Mouse (Mus musculus) limb, embryonic 15.5 days (tissue): ENCODE measurements around the gene Apol7e. TPM values are rescaled to one million over a fixed set of nuclear protein-coding genes. Genes with fewer than 3 reads are reported as not detected.
"Not testable (repeated sequence)": the region's sequence is repeated elsewhere in the genome, so short reads cannot be mapped to it uniquely, and the experiment has no call there.

Source experiments
- ATAC-seq: fragments of 200-750 bp; cut with Nextera tagmentation; 2 replicates; pipeline ENCODE4 v1.8.0; 2017; ENCODE audit warnings: low read depth, moderate TSS enrichment; ENCODE audit not compliant: insufficient number of reproducible peaks, low FRiP score, low TSS enrichment
- H3K27ac ChIP-seq: fragments of 300-500 bp; sonication (generic); 2 replicates; pipeline ENCODE4 v1.5.1; 2015; ENCODE audit warnings: moderate library complexity, mild to moderate bottlenecking, inconsistent platforms
- H3K27me3 ChIP-seq: fragments of 300-500 bp; sonication (generic); 2 replicates; pipeline ENCODE4 v1.6.1; 2015; ENCODE audit warnings: inconsistent platforms
- H3K36me3 ChIP-seq: fragments of 300-500 bp; sonication (generic); 2 replicates; pipeline ENCODE4 v1.6.1; 2015; ENCODE audit warnings: inconsistent platforms
- H3K4me1 ChIP-seq: fragments of 300-500 bp; sonication (generic); 2 replicates; pipeline ENCODE4 v1.6.1; 2015; ENCODE audit warnings: inconsistent platforms
- H3K4me2 ChIP-seq: fragments of 300-500 bp; sonication (generic); 2 replicates; pipeline ENCODE4 v1.6.1; 2015; ENCODE audit warnings: mild to moderate bottlenecking, inconsistent platforms
- H3K4me3 ChIP-seq: fragments of 300-500 bp; sonication (generic); 2 replicates; pipeline ENCODE4 v1.5.1; 2015; ENCODE audit warnings: mild to moderate bottlenecking, inconsistent platforms
- H3K9ac ChIP-seq: fragments of 300-500 bp; sonication (generic); 2 replicates; pipeline ENCODE4 v1.6.1; 2015; ENCODE audit warnings: inconsistent platforms
- H3K9me3 ChIP-seq: fragments of 300-500 bp; sonication (generic); 2 replicates; pipeline ENCODE4 v1.6.1; 2016; ENCODE audit warnings: inconsistent platforms
- WGBS: fragments of 180-500 bp; shearing (Covaris S2); methylation state at CpG from one replicate; pipeline ENCODE4 v1.1.7; 2015; 5-methylcytosine and 5-hydroxymethylcytosine counted together
- polyA plus RNA-seq: library from polyadenylated mRNA; unstranded; fragments of >200 nt; fragmentation: Nextera tagmentation; extraction: Ambion mirVana; gene quantifications from 2 replicates; pipeline ENCODE4 v1.2.1, GENCODE M21; 2015

Apol7e gene
- polyA plus RNA-seq, result 0.09 and 0.13 TPM in 2 replicates

DNA sequence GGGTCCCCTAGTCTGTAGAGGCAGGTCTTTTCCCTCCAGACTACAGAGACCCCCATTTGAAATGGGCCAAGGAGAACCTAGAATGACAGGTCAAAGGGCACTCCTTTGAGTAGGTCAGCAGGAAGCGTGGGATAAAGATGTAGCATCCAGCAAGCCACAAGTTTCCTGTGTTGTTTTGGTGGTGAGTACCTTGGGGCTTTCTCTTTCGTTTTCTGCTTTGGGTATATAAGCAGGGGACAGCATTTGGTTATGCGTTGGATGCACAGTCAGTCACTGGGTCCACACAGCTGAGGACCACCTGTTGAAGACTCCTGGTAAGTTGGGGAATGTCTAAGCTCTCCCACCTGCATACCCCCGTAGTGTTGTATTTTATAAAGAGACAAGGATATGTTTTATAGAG lies at the start of gene Apol7e:
Apol7e (plus strand) TSS at position 202 of the 400 bp plus-strand sequence.
- not testable (repeated sequence) for H3K36me3 ChIP-seq, H3K4me1 ChIP-seq, H3K4me3 ChIP-seq, ATAC-seq, H3K27me3 ChIP-seq, H3K4me2 ChIP-seq, H3K9ac ChIP-seq, H3K9me3 ChIP-seq, H3K27ac ChIP-seq
- WGBS, result 65% methylated on average over 4 of the region's 4 CpGs

DNA sequence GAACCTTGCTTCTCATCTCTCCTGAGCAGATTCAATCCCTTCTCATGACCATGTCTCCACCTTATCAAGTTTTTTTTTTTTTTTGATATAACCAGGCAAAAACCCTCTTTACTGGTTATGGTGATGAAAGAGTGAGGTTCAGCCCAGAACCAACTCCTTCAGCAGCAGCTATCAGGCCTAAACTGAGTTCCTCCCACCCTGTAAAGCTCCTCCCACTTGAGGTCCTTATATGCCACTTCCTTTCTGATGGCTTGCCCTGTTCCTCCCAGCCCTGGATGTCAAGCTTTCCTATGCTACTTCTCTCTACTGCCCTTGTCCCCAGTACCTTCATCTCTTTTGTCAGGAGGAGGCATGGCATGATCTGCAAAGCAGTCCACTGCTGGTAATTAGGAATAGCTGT lies 47.5 kb upstream of the Apol7e start:
- not testable (repeated sequence) for ATAC-seq

DNA sequence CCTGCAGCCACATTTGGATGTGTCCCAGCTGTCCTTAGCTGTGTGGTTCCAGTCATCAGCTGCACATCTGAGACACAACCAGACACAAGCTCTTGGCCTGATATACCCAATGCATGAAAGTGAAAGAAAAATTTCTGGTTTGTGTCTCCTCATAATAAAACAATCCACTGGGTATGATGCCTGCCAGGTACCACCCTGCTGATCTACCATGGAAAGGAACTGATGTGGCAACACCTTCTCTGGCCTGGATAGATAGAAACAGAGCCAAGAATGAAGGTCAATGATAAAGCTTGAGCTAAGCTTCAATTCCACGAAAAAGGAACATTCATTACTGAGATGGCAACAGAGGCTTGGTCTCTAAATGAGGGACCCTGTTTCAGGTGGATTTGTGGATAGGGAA lies 38.9 kb upstream of the Apol7e start:
- WGBS, result 67% methylated on average over 1 of the region's 1 CpGs
- not testable (repeated sequence) for H3K9me3 ChIP-seq, H3K4me3 ChIP-seq, H3K4me1 ChIP-seq, H3K4me2 ChIP-seq, H3K36me3 ChIP-seq, H3K27ac ChIP-seq, H3K9ac ChIP-seq, H3K27me3 ChIP-seq, ATAC-seq

More for the DNA sequence above, 47.5 kb upstream of the Apol7e start:
- H3K4me3 ChIP-seq, H3K9ac ChIP-seq, H3K4me2 ChIP-seq, H3K27me3 ChIP-seq, H3K9me3 ChIP-seq, H3K36me3 ChIP-seq, H3K4me1 ChIP-seq, H3K27ac ChIP-seq: not testable (repeated sequence)

DNA sequence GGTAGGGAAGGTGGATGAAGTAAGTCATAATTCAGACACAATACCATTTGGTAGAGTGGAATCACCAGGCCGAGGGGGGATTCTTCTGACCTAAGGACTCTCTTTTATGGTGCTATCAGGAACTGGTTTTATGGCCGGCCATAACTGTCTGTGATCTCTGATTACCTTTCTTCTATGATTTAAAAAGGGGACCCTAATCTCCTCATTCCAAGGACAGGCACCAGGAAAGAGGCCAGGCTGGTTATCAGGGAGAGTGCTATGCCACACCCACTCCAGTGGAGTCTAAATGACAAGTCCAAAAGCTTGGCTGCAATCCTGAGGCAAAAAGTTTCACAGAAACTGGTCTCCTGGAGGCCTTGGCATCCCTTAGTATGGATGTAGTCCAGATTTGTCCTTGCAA lies 36.8 kb upstream of the Apol7e start:
- not testable (repeated sequence) for ATAC-seq, H3K4me3 ChIP-seq, H3K9me3 ChIP-seq, H3K4me1 ChIP-seq, H3K27me3 ChIP-seq, H3K9ac ChIP-seq, H3K36me3 ChIP-seq, H3K4me2 ChIP-seq, H3K27ac ChIP-seq
- 38% methylated on average over 2 of the region's 2 CpGs for WGBS

DNA sequence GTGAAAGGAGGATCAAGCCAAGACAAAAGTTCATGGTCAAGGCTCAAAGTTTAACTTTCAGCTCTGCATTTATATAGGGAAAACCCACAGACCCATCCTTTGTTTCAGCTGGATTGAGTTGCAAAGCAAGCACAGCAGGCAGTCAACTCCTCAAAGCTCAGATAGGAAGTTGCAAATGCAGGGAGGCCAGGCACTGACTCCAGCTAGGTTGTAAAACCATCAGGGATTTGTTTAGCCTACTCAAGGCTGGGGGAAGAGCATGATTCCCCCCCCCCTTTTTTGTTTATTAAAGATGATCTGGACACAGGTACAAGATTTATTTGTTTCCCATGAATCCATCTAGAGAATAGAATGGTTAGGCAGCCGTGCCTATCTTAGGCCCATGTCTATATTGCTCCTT lies 24.6 kb upstream of the Apol7e start:
- H3K27ac ChIP-seq, H3K9ac ChIP-seq, H3K36me3 ChIP-seq, H3K9me3 ChIP-seq, H3K4me2 ChIP-seq, H3K27me3 ChIP-seq, H3K4me3 ChIP-seq, H3K4me1 ChIP-seq, ATAC-seq: not testable (repeated sequence)
- 82% methylated on average over 1 of the region's 1 CpGs for WGBS

DNA sequence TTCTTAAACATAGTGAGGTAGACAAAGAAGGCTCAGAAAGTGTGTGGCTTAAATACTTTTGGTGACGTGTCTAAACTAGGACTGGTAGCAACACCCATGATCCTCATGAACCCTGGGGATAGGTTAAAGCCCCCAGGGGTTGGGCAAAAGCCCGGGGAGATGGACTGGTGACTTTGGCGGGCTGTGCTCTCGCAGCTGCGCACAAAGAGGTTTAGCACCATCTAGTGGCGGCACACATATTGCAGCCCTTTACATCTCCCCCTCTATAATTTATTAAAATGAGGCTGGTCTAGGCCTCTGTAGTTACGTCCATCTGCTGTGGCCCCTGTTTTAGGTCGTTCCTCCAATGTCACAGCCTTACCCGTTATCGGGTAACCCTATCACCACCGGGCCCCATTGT lies 14.7 kb upstream of the Apol7e start:
- not testable (repeated sequence) for H3K27me3 ChIP-seq, H3K9me3 ChIP-seq, ATAC-seq, H3K27ac ChIP-seq, H3K36me3 ChIP-seq, H3K4me2 ChIP-seq, H3K4me1 ChIP-seq, H3K9ac ChIP-seq, H3K4me3 ChIP-seq
- 20% methylated on average over 11 of the region's 11 CpGs for WGBS

DNA sequence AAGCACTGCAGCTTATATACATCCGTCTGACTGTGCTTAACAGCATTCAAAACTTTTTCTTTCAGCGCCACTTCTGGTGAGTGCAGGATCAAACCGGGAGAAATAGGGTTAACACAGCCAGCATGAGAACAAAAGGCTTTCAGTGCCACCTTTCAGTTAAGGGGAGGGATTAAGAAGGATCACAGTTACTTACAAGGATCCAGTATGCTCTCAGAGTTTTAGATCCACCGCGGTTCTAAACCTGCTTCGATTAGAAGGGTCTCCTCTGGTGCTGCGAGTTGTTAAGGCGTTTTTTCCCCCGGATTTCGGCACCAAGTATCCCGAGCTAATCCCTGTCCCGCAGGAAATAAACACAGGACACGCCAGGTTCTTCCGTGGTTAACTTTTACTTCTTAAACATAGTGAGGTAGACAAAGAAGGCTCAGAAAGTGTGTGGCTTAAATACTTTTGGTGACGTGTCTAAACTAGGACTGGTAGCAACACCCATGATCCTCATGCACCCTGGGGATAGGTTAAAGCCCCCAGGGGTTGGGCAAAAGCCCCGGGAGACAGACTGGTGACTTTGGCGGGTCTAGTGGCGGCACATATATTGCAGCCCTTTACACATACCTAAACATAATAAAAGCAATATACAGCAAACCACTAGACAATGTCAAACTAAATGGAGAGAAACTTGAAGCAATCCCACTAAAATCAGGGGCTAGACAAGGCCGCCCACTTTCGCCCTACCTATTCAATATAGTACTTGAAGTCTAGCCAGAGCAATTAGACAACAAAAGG lies 6.9 kb upstream of the Apol7e start:
- ATAC-seq, H3K4me1 ChIP-seq, H3K27me3 ChIP-seq, H3K9ac ChIP-seq, H3K9me3 ChIP-seq, H3K27ac ChIP-seq, H3K36me3 ChIP-seq: not testable (repeated sequence)
- peak overlapping the region; percentile 26 for H3K4me3 ChIP-seq
- peak overlapping the region; percentile 37 for H3K4me2 ChIP-seq
- 7% methylated on average over 20 of the region's 20 CpGs for WGBS

DNA sequence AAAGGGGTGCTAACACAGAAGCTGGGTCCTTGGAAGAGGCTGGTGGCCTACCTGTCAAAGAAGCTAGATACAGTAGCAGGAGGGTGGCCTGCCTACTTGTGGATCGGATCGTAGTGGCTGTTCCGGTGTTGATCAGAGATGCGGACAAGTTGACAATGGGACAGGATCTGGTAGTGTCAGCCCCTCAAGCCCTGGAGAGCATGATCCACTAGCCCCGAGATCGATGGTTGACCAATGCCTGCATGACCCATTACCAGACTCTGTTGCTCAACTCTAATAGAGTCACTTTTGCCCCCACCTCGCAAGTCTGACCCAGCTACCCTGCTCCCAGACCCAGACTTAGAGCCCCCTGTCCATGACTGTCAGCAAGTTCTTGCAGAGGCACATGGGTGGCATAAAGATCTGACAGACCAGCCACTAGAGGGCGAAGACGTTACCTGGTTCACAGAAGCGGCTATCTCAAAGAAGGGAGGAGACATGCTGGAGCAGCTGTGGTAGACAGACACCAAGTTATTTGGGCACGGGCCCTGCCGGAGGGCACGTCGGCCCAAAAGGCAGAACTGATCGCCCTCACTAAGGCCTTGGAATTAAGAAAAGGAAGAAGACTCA lies 3.9 kb upstream of the Apol7e start:
- not testable (repeated sequence) for H3K4me1 ChIP-seq, H3K9ac ChIP-seq, H3K4me3 ChIP-seq, H3K9me3 ChIP-seq, H3K36me3 ChIP-seq, H3K27me3 ChIP-seq, H3K4me2 ChIP-seq, H3K27ac ChIP-seq, ATAC-seq
- 38% methylated on average over 11 of the region's 15 CpGs for WGBS

DNA sequence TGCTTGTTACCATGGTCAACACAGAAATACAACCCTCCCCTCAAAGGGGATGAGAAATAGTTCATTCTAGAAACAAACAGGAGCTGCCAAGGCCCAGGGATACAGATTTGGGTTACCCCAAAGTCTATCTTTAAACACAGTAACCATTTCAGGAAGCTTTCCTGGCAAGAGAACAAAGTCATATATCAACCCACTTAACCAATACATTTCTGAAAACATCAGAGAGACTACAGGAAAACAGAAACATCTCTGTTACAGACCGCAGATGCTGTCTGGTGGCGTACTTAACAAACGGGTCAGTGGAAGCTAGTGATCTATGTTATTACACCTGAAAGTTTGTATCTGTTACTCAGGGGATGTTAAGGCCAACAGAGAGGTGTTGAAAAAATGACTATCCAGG lies 6.6 kb downstream of the Apol7e start:
- H3K36me3 ChIP-seq, H3K27ac ChIP-seq, H3K4me2 ChIP-seq, H3K4me1 ChIP-seq, H3K27me3 ChIP-seq, H3K9me3 ChIP-seq, H3K9ac ChIP-seq, H3K4me3 ChIP-seq, ATAC-seq: not testable (repeated sequence)
- 79% methylated on average over 3 of the region's 3 CpGs for WGBS

DNA sequence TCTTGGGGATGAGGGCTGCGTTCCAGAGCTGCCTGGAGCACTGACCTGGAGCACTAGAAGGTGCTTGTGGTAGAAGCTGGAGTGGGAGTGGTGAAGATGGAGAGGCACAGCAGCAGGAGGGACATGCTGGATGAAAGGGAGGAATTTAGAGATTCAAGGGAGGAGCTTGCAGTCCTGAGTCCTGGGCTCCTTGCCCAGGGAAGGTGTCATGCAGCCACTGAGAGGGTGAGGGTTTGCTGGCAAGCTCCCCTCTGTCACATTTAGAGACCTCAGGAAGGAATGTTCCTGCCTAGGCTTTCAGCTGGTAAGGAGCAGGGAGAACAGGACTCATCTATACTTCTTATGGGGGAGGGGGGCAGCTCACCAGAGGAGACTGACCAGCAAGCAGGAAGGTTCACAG lies 10.3 kb downstream of the Apol7e start:
- H3K27me3 ChIP-seq, H3K27ac ChIP-seq, H3K4me3 ChIP-seq, ATAC-seq, H3K9ac ChIP-seq, H3K9me3 ChIP-seq, H3K4me1 ChIP-seq, H3K36me3 ChIP-seq, H3K4me2 ChIP-seq: not testable (repeated sequence)
- 64% methylated on average over 1 of the region's 1 CpGs for WGBS

DNA sequence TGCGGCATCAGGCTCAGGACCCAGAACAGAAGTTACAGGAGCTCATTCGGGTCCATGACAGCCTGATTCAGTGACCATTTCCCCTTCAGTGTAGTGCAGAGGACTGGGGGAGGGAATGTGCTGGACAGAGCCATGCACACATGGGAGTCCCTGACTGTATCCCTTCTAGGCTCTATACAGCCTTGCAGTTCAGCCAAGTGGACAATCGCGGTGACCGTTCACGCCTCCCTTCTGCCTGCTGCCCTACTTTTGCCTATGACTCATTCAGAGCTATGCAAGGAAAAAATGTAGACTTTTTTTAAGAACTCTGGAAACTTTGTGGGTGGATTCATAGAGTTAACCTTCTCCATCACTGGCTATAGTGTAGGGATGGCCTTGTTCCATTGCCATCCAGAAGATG lies 19.6 kb downstream of the Apol7e start:
- ATAC-seq, result not testable (repeated sequence)

DNA sequence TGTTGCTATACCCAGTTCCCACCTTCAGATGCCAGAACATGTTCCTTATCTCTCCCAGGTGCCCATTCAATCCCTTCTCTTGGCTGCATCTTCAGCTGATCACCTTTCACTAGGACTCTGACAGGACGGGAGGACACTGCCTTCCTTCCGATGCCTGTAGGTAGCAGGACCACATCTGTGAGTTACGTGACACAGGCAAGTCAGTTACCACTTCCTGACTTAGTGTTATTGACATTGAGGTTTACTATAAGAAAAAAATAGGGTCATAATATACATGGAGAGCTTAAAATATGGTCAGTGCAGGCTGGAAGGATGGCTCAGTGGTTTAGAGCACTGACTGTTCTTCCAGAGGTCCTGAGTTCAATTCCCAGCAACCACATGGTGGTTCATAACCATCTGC lies 22.9 kb downstream of the Apol7e start:
- no CpG with 5 or more reads among the region's 3 CpGs for WGBS

More for the DNA sequence above, 19.6 kb downstream of the Apol7e start:
- not testable (repeated sequence) for H3K36me3 ChIP-seq, H3K4me2 ChIP-seq, H3K4me3 ChIP-seq, H3K27ac ChIP-seq, H3K4me1 ChIP-seq, H3K27me3 ChIP-seq, H3K9me3 ChIP-seq, H3K9ac ChIP-seq
- 79% methylated on average over 3 of the region's 6 CpGs for WGBS

More for the DNA sequence above, 22.9 kb downstream of the Apol7e start:
- not testable (repeated sequence) for H3K4me1 ChIP-seq, H3K27ac ChIP-seq, ATAC-seq, H3K4me2 ChIP-seq, H3K27me3 ChIP-seq, H3K9ac ChIP-seq, H3K4me3 ChIP-seq, H3K9me3 ChIP-seq, H3K36me3 ChIP-seq
